Mouse (Mus musculus): ENCODE data around the gene Gm13275.

DNA sequence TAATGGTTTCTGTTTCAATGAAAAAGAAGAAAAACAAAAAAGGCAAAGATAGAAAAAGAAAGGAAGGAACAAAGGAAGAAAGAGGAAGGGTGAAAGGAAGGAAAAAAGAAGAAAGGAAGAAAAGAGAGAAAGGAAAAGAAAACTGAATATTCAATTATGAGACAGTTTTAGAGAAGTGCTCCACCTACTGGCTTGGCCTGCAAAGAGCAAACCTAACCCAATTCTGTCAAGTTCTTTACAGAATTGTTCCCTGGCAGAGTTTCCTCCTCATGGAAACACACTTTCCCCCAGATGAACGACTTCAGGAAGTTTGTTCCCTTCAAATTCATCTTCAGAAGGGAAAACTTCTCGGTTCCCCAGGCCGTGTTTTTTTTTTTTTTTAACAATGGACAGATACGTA lies 28.7 kb downstream of the Gm13275 start:
- no peak for TF ChIP-seq CTCF (IDR thresholded peaks at IDR 0.05; ENCODE audit: control insufficient read depth, insufficient read depth, low read length)
- TF ChIP-seq POLR2A (IDR thresholded peaks at IDR 0.05; ENCODE audit: borderline replicate concordance, control insufficient read depth, low read depth, low read length): no peak
